Mouse (Mus musculus) forebrain, postnatal 0 days (tissue): ENCODE measurements at regions not wholly inside any gene's neighbourhood (a gene's known extent, or its start where the extent isn't known, plus 50 kb on each side); places are given as distances from the start of the nearest gene placed in this dataset.

Experiments used
- ATAC-seq: fragments of 200-750 bp; cut with Nextera tagmentation; 2 replicates; pipeline ENCODE4 v1.8.0; 2017; ENCODE audit warnings: mild to moderate bottlenecking, moderate library complexity
- DNase-seq: peaks from one replicate; pipeline ENCODE4 v3.0.0-alpha.2; 2015
- H3K27ac ChIP-seq: fragments of 300-500 bp; sonication (generic); 2 replicates; pipeline ENCODE4 v1.5.1; 2014; ENCODE audit warnings: low read depth, mild to moderate bottlenecking, antibody characterized with exemption, low read length, moderate library complexity, mixed read lengths
- H3K27me3 ChIP-seq: fragments of 300-500 bp; sonication (generic); 2 replicates; pipeline ENCODE4 v1.6.1; 2014; ENCODE audit warnings: mild to moderate bottlenecking, low read length, mixed read lengths; ENCODE audit not compliant: insufficient read depth
- H3K36me3 ChIP-seq: fragments of 300-500 bp; sonication (generic); 2 replicates; pipeline ENCODE4 v1.6.1; 2014; ENCODE audit warnings: mild to moderate bottlenecking, moderate library complexity; ENCODE audit not compliant: insufficient read depth
- H3K4me1 ChIP-seq: fragments of 300-500 bp; sonication (generic); 2 replicates; pipeline ENCODE4 v1.6.1; 2014; ENCODE audit warnings: antibody characterized with exemption; ENCODE audit not compliant: insufficient read depth
- H3K4me2 ChIP-seq: fragments of 300-500 bp; sonication (generic); 2 replicates; pipeline ENCODE4 v1.6.1; 2014; ENCODE audit warnings: low read depth, mild to moderate bottlenecking, moderate library complexity
- H3K4me3 ChIP-seq: fragments of 300-500 bp; sonication (generic); 2 replicates; pipeline ENCODE4 v1.5.1; 2014; ENCODE audit warnings: low read depth, low read length, mixed read lengths
- H3K9ac ChIP-seq: fragments of 300-500 bp; sonication (generic); 2 replicates; pipeline ENCODE4 v1.6.1; 2014; ENCODE audit warnings: mild to moderate bottlenecking
- H3K9me3 ChIP-seq: fragments of 300-500 bp; sonication (generic); 2 replicates; pipeline ENCODE4 v1.6.1; 2016; ENCODE audit warnings: low read length
- CTCF ChIP-seq: sonication (generic); IDR thresholded peaks from 2 replicates; pipeline ENCODE4 v1.5.1; 2016; ENCODE audit warnings: antibody characterized with exemption, control low read depth, low read depth
- WGBS: fragments of 180-500 bp; shearing (Covaris S2); extraction: QIAGEN DNeasy Blood & Tissue Kit; methylation state at CpG from one replicate; pipeline ENCODE4 v1.1.7; 2014; 5-methylcytosine and 5-hydroxymethylcytosine counted together

DNA sequence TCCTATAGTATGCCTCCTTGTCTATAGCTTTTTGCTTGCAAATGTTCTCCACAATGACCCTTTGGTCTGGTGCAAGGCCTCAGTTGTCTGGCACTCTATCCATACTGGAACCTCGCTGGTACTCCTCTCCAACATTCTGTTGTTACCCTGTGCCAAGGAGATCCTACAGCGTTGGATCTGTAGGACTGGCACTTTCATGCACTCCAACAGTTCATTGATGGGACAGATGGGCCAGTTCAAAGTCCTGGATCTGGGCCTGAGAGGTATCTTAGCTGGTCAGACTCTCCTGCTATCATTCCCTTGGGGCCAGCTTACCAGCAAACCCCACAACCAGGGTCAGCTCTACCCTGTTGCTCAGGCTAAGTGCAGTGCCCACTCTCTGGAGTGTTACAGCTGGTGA is 241.1 kb upstream of the Grin3a start:
- Histone ChIP-seq H3K4me3 (no peak overlapping the region), H3K9ac (no peak overlapping the region), H3K27ac (no peak overlapping the region), H3K27me3 (no peaks in the 10 kb centered on the region), H3K9me3 (no peaks in the 10 kb centered on the region), H3K4me2 (no peak overlapping the region), H3K4me1 (no peaks in the 10 kb centered on the region), H3K36me3 (no peaks in the 10 kb centered on the region)
- DNase-seq (no peak), ATAC-seq (no peak)
- WGBS: 75% methylated on average over 2 of the region's 2 CpGs
- no peak for TF ChIP-seq CTCF

DNA sequence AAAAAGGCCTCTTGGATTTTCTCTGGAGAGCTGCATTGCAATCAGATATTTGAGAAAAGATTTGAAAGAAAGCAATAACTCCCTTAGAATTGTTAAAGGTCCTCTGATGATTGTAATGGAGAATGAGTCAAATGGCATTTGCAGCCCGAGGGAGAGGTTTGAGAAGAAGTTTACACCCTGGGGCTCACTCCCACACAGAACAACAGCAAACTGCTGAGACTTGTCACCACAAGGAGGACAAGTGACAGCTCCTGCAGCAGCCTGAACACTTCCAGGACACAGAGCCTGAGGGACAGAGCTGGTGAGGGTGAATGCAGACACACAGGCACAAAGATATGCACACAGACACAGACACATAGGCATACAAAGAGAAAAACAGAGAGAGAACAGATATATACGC is 210.0 kb upstream of the Grin3a start:
- no peak overlapping the region for H3K4me3 ChIP-seq
- no peak for ATAC-seq
- no peak overlapping the region for H3K4me2 ChIP-seq
- H3K9me3 ChIP-seq: no peaks in the 10 kb centered on the region
- TF ChIP-seq CTCF: no peak
- no peak for DNase-seq
- no peaks in the 10 kb centered on the region for H3K36me3 ChIP-seq
- H3K9ac ChIP-seq: no peak overlapping the region
- H3K4me1 ChIP-seq: no peaks in the 10 kb centered on the region
- 45% methylated on average over 2 of the region's 2 CpGs for WGBS
- H3K27ac ChIP-seq: no peak overlapping the region
- H3K27me3 ChIP-seq: no peaks in the 10 kb centered on the region

DNA sequence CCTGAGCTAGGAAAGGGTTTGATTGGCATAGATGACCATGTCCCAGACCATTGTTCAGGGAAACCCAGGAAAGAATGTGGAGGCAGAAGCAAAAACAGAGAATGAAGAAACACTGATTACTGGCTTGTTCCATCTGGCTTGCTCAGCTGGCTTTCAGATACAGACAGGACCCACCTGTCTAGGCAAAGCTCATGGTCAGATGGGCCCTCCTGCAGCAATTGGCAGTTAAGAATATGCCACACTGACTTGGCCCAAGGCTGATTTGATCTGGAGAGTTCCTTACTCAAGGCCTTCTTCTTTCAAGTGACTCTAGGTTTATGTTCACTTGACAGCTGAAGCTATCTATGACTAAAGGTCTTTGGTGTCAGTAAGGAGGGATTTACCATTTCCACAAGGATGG is 195.9 kb upstream of the Grin3a start:
- ATAC-seq: no peak
- Histone ChIP-seq H3K9me3 (no peaks in the 10 kb centered on the region), H3K36me3 (no peaks in the 10 kb centered on the region), H3K27me3 (no peaks in the 10 kb centered on the region), H3K4me1 (no peaks in the 10 kb centered on the region), H3K9ac (no peak overlapping the region), H3K4me3 (no peak overlapping the region), H3K4me2 (no peak overlapping the region), H3K27ac (no peak overlapping the region)
- DNase-seq: no peak
- TF ChIP-seq CTCF: no peak

DNA sequence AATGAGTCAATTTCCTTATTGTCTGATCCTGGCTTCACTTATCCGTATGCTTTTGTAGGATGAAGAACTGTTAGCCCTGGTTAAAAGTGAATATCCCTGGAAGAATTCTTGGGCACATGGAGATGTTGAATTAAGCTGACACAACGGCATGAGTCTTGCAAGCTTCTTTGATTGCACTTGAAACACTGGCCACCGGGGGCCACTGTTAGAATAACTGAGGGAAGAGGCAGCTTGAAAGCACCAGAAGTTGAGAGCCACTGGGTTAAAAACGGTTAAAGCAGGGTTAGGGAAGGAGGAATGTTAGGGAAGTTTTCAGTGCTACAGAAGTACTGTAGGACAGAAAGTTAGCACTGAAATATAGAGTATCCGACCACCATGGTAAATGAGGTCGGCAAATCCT is 190.5 kb upstream of the Grin3a start:
- DNase-seq (peak; percentile 46), ATAC-seq (no peak)
- no peaks in the 10 kb centered on the region for H3K36me3 ChIP-seq
- no peak overlapping the region for H3K27ac ChIP-seq
- H3K4me3 ChIP-seq: no peak overlapping the region
- H3K27me3 ChIP-seq: no peaks in the 10 kb centered on the region
- peak; percentile 50 for TF ChIP-seq CTCF
- no peak overlapping the region for H3K4me2 ChIP-seq
- no peaks in the 10 kb centered on the region for H3K4me1 ChIP-seq
- no peak overlapping the region for H3K9ac ChIP-seq
- no peaks in the 10 kb centered on the region for H3K9me3 ChIP-seq
- 62% methylated on average over 6 of the region's 6 CpGs for WGBS

DNA sequence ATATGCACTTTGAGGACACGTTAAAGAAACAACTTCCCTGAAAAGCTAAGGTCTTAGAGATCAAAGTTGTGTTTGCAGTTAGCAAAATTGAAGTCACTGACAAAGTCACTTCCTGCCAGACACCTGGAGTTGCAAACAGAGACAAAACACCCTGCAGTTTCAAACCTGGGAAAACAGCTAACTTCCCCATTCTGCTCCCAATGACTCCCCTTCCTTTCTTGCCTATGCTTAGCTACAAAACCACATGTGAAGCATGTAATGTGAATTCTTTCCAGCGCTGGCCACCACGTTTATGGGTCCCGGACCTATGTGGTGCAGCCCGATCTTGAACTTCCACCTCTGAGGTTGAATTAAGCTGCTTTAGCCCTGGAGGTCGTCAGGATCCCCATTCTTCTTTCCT is 179.8 kb upstream of the Grin3a start:
- Histone ChIP-seq H3K4me2 (no peak overlapping the region), H3K4me3 (no peak overlapping the region), H3K9me3 (no peaks in the 10 kb centered on the region), H3K4me1 (no peaks in the 10 kb centered on the region), H3K27ac (no peak overlapping the region), H3K27me3 (no peaks in the 10 kb centered on the region), H3K9ac (no peak overlapping the region), H3K36me3 (no peaks in the 10 kb centered on the region)
- DNase-seq (no peak), ATAC-seq (no peak)
- WGBS: 64% methylated on average over 6 of the region's 6 CpGs
- no peak for TF ChIP-seq CTCF
